Mouse (Mus musculus): Measurements from ENCODE around the gene Mei4.

DNA sequence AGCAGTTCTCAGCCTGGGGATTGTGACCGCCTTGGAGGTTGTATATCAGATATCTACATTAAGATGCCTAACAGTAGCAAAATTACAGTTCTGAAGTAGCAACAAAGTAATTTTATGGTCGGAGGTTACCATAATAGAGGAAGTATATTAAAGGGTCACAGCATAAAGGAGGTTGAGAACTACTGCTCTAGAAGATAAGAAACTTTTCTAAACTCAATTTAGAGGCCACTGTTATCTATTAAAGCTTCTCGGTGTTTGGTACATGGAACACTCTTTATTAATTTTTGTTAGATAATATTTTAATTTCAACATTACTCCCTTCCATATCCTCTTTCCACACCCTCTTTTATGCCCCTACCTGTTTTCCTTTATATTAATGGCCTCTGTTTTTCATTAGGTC lies 119.0 kb downstream of the Mei4 start:
- TF ChIP-seq CTCF (IDR thresholded peaks at IDR 0.05; ENCODE audit: control insufficient read depth, insufficient read depth, insufficient read length) (no peak), MAX (IDR thresholded peaks at IDR 0.05) (no peak), CEBPB (IDR thresholded peaks at IDR 0.05; ENCODE audit: low read depth) (no peak), USF1 (IDR thresholded peaks at IDR 0.05; ENCODE audit: low read depth) (no peak), FOSL1 (IDR thresholded peaks at IDR 0.05; ENCODE audit: insufficient read depth, low read length, poor library complexity, severe bottlenecking) (no peak), MYOG (IDR thresholded peaks at IDR 0.05; ENCODE audit: control insufficient read depth, extremely low read depth, insufficient read length) (no peak)

All from C2C12 (cell line).